Mouse (Mus musculus) myocyte (in vitro differentiated cells): ENCODE measurements around the gene Dpysl5.

ENCODE experiments used
- CEBPB ChIP-seq: IDR thresholded peaks from 2 replicates; pipeline ENCODE4 v1.6.1; 2011; ENCODE audit warnings: mild to moderate bottlenecking, moderate library complexity; ENCODE audit not compliant: poor library complexity, insufficient read depth, severe bottlenecking
- E2F4 ChIP-seq: IDR thresholded peaks from one replicate; pipeline ENCODE4 v1.6.1; 2011; ENCODE audit warnings: mild to moderate bottlenecking, control low read depth, moderate library complexity; ENCODE audit not compliant: insufficient read depth
- MAX ChIP-seq: IDR thresholded peaks from one replicate; pipeline ENCODE4 v1.6.1; 2011; ENCODE audit warnings: low read depth, mild to moderate bottlenecking, control low read depth
- MYOD1 ChIP-seq, 3 experiments: IDR thresholded peaks; one replicate each; pipeline ENCODE4 v1.6.1; 2011; ENCODE audit warnings: control low read depth in 2 of 3, low read depth in 2 of 3, mild to moderate bottlenecking in 2 of 3, moderate library complexity in 1 of 3; ENCODE audit not compliant: insufficient read length in 2 of 3, control insufficient read depth in 1 of 3
- MYOG ChIP-seq, 3 experiments: IDR thresholded peaks; one replicate each; pipeline ENCODE4 v1.6.1; 2011; ENCODE audit warnings: control low read depth in 2 of 3, low read depth in 2 of 3, mild to moderate bottlenecking in 2 of 3; ENCODE audit not compliant: insufficient read length in 2 of 3, control insufficient read depth in 1 of 3, insufficient read depth in 1 of 3
- POLR2A ChIP-seq: IDR thresholded peaks from one replicate; pipeline ENCODE4 v1.6.1; 2011; ENCODE audit warnings: low read depth, mild to moderate bottlenecking, control low read depth, moderate library complexity; ENCODE audit not compliant: insufficient read length
- POLR2AphosphoS2 ChIP-seq: IDR thresholded peaks from one replicate; pipeline ENCODE4 v1.6.1; 2011; ENCODE audit warnings: low read depth, control low read depth; ENCODE audit not compliant: insufficient read length
- REST ChIP-seq: IDR thresholded peaks from one replicate; pipeline ENCODE4 v1.6.1; 2011; ENCODE audit warnings: mild to moderate bottlenecking, control low read depth, moderate library complexity; ENCODE audit not compliant: insufficient read depth, insufficient read length
- SRF ChIP-seq: IDR thresholded peaks from one replicate; pipeline ENCODE4 v1.6.1; 2011; ENCODE audit warnings: low read depth; ENCODE audit not compliant: control insufficient read depth, insufficient read length
- TCF12 ChIP-seq: IDR thresholded peaks from one replicate; pipeline ENCODE4 v1.6.1; 2011; ENCODE audit warnings: mild to moderate bottlenecking, control low read depth; ENCODE audit not compliant: poor library complexity, insufficient read depth, severe bottlenecking
- TCF3 ChIP-seq: IDR thresholded peaks from one replicate; pipeline ENCODE4 v1.6.1; 2011; ENCODE audit warnings: low read depth, control low read depth; ENCODE audit not compliant: insufficient read length
- USF1 ChIP-seq: IDR thresholded peaks from one replicate; pipeline ENCODE4 v1.6.1; 2011; ENCODE audit warnings: low read depth, mild to moderate bottlenecking, control low read depth, moderate library complexity

GRCm38 (mm10) chr5:30681970-30682369 lies 29.4 kb upstream of the Dpysl5 start:
- TF ChIP-seq E2F4, result no peak
- TF ChIP-seq POLR2A, result no peak
- TF ChIP-seq MYOG (IDR thresholded peaks at IDR 0.05; ENCODE audit: control insufficient read depth in 1 of 3, insufficient read depth in 1 of 3, insufficient read length in 2 of 3, low read depth in 2 of 3), result no peak
- no peak for TF ChIP-seq MYOD1 (IDR thresholded peaks at IDR 0.05; ENCODE audit: control insufficient read depth in 1 of 3, insufficient read length in 2 of 3, low read depth in 2 of 3)
- TF ChIP-seq TCF12, result no peak
- no peak for TF ChIP-seq MAX
- no peak for TF ChIP-seq SRF
- peak; percentile 22 for TF ChIP-seq POLR2AphosphoS2
- TF ChIP-seq USF1, result no peak
- no peak for TF ChIP-seq CEBPB
- no peak for TF ChIP-seq REST
- TF ChIP-seq TCF3, result no peak
